Mouse (Mus musculus) lung, postnatal 36 days (tissue): Measurements from ENCODE around the gene Mei4.

ENCODE experiments used
- DNase-seq: peaks from one replicate; pipeline ENCODE4 v3.0.0; 2022; ENCODE audit warnings: mixed read lengths

The Mei4 gene

GRCm38 (mm10) chr9:81863181-81863887, at the start of gene Mei4:
Gene Mei4 (plus strand): TSS chr9:81863670.
- DNase-seq, result peak; percentile 69

- DNase-seq, result no peak
Measured at GRCm38 (mm10) chr9:81819715-81820373, 43.6 kb upstream of the Mei4 start.

GRCm38 (mm10) chr9:81827560-81827959, 35.9 kb upstream of the Mei4 start:
- DNase-seq, result no peak

- no peak for DNase-seq
Measured at GRCm38 (mm10) chr9:81834056-81834455, 29.4 kb upstream of the Mei4 start.

GRCm38 (mm10) chr9:81858861-81859260, 4.6 kb upstream of the Mei4 start:
- no peak for DNase-seq

GRCm38 (mm10) chr9:81863888-81864234, 391 bp downstream of the Mei4 start:
- no peak for DNase-seq

- DNase-seq, result no peak
Measured at GRCm38 (mm10) chr9:81866032-81866431, 2.6 kb downstream of the Mei4 start.

GRCm38 (mm10) chr9:81921456-81921855, 58.0 kb downstream of the Mei4 start:
- DNase-seq, result no peak

GRCm38 (mm10) chr9:81924744-81925143, 61.3 kb downstream of the Mei4 start:
- DNase-seq, result no peak

GRCm38 (mm10) chr9:81940533-81940932, 77.1 kb downstream of the Mei4 start:
- DNase-seq, result no peak

- DNase-seq, result no peak
Measured at GRCm38 (mm10) chr9:81945624-81946023, 82.2 kb downstream of the Mei4 start.

- DNase-seq, result no peak
Measured at GRCm38 (mm10) chr9:81956858-81957257, 93.4 kb downstream of the Mei4 start.

- DNase-seq, result no peak
Measured at GRCm38 (mm10) chr9:81957842-81958241, 94.4 kb downstream of the Mei4 start.

GRCm38 (mm10) chr9:81966765-81967164, 103.3 kb downstream of the Mei4 start:
- no peak for DNase-seq

GRCm38 (mm10) chr9:81968935-81969334, 105.5 kb downstream of the Mei4 start:
- no peak for DNase-seq

- DNase-seq, result no peak
Measured at GRCm38 (mm10) chr9:81982461-81982860, 119.0 kb downstream of the Mei4 start.

- no peak for DNase-seq
Measured at GRCm38 (mm10) chr9:82012991-82013390, 149.5 kb downstream of the Mei4 start.

- no peak for DNase-seq
Measured at GRCm38 (mm10) chr9:82042515-82043056, 179.1 kb downstream of the Mei4 start.

GRCm38 (mm10) chr9:82044517-82044916, 181.0 kb downstream of the Mei4 start:
- no peak for DNase-seq

GRCm38 (mm10) chr9:82073832-82074231, 210.4 kb downstream of the Mei4 start:
- no peak for DNase-seq

- no peak for DNase-seq
Measured at GRCm38 (mm10) chr9:82075270-82075669, 211.8 kb downstream of the Mei4 start.

- no peak for DNase-seq
Measured at GRCm38 (mm10) chr9:82096409-82096808, 232.9 kb downstream of the Mei4 start.

- no peak for DNase-seq
Measured at GRCm38 (mm10) chr9:82114865-82115264, 251.4 kb downstream of the Mei4 start.

- no peak for DNase-seq
Measured at GRCm38 (mm10) chr9:82136119-82136518, 272.6 kb downstream of the Mei4 start.
